ENCODE assay signal across 32 mouse cellular contexts in the genomic region with DNA sequence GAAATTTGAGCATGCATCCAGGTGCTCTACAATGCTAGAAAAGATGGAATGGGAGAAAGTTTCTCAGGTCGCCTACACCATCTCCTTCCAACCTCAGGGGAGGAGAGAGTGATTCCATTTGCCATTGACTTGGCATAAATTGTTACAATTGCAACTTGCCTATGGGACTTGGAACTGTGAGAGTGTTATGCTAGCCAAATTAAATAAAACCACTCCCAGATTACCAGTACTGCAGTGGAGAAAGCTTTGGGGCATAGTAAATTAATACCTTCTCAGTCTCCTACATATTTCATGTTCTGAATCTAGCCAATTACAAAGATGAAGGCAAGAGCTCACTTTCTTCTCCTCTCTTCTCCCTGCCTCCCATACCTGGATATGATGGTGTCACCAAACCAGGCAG.
"Had no signal": no experiment of that assay in that cellular context is flagged by ENCODE, and none has a peak within 500 bp of the region (broad histone marks: within the 10 kb centered on the region; RNA-seq: fewer than 3 reads in every experiment).

No protein-coding gene starts in this region.

- H3K36me3 ChIP-seq: limb, embryonic 10.5 days; limb, embryonic 12.5 days; limb, embryonic 13.5 days; limb, embryonic 15.5 days; liver, embryonic 13.5 days; liver, embryonic 15.5 days; lung, embryonic 15.5 days; midbrain, embryonic 10.5 days; midbrain, embryonic 12.5 days; midbrain, embryonic 13.5 days; midbrain, embryonic 15.5 days; neural tube, embryonic 12.5 days; neural tube, embryonic 13.5 days had no signal

- H3K9me3 ChIP-seq: limb, embryonic 10.5 days; limb, embryonic 12.5 days; limb, embryonic 13.5 days; limb, embryonic 15.5 days; liver, embryonic 13.5 days; liver, embryonic 15.5 days; lung, embryonic 15.5 days; midbrain, embryonic 10.5 days; midbrain, embryonic 12.5 days; midbrain, embryonic 13.5 days; midbrain, embryonic 15.5 days; neural tube, embryonic 12.5 days; neural tube, embryonic 13.5 days had no signal

- H3K27ac ChIP-seq: limb, embryonic 10.5 days; limb, embryonic 12.5 days; limb, embryonic 13.5 days; limb, embryonic 15.5 days; liver, embryonic 13.5 days; liver, embryonic 14.5 days; liver, embryonic 15.5 days; lung, embryonic 15.5 days; macrophage; midbrain, embryonic 10.5 days; midbrain, embryonic 12.5 days; midbrain, embryonic 13.5 days; midbrain, embryonic 15.5 days; neural tube, embryonic 12.5 days; neural tube, embryonic 13.5 days had no signal

- H3K4me2 ChIP-seq: limb, embryonic 12.5 days; limb, embryonic 13.5 days; limb, embryonic 15.5 days; liver, embryonic 11.5 days; liver, embryonic 13.5 days; liver, embryonic 15.5 days; lung, embryonic 14.5 days; lung, embryonic 15.5 days; midbrain, embryonic 11.5 days; midbrain, embryonic 12.5 days; midbrain, embryonic 13.5 days; midbrain, embryonic 15.5 days; neural tube, embryonic 12.5 days; neural tube, embryonic 13.5 days had no signal

- H3K4me1 ChIP-seq: limb, embryonic 10.5 days; limb, embryonic 12.5 days; limb, embryonic 13.5 days; limb, embryonic 15.5 days; liver, embryonic 13.5 days; liver, embryonic 15.5 days; lung, embryonic 15.5 days; megakaryocyte, embryonic 14.5 days; midbrain, embryonic 10.5 days; midbrain, embryonic 12.5 days; midbrain, embryonic 13.5 days; midbrain, embryonic 15.5 days; neural tube, embryonic 12.5 days; neural tube, embryonic 13.5 days had no signal

- H3K27me3 ChIP-seq: limb, embryonic 12.5 days; limb, embryonic 13.5 days; limb, embryonic 15.5 days; liver, embryonic 13.5 days; liver, embryonic 15.5 days; lung, embryonic 15.5 days; megakaryocyte, embryonic 14.5 days; midbrain, embryonic 12.5 days; midbrain, embryonic 13.5 days; midbrain, embryonic 15.5 days; neural tube, embryonic 12.5 days; neural tube, embryonic 13.5 days had no signal

- H3K9ac ChIP-seq: limb, embryonic 12.5 days; limb, embryonic 13.5 days; limb, embryonic 15.5 days; liver, embryonic 13.5 days; liver, embryonic 14.5 days; liver, embryonic 15.5 days; liver, postnatal 0 days; lung, embryonic 14.5 days; lung, embryonic 15.5 days; midbrain, embryonic 12.5 days; midbrain, embryonic 13.5 days; midbrain, embryonic 15.5 days; neural tube, embryonic 12.5 days; neural tube, embryonic 13.5 days had no signal

- ATAC-seq: liver, postnatal 0 days; lung, postnatal 0 days; midbrain, embryonic 13.5 days; midbrain, embryonic 15.5 days; midbrain, embryonic 16.5 days had no signal

- H3K4me3 ChIP-seq: limb, embryonic 10.5 days; limb, embryonic 12.5 days; limb, embryonic 13.5 days; limb, embryonic 15.5 days; liver, embryonic 13.5 days; liver, embryonic 15.5 days; lung, embryonic 15.5 days; megakaryocyte, embryonic 14.5 days; midbrain, embryonic 10.5 days; midbrain, embryonic 12.5 days; midbrain, embryonic 13.5 days; midbrain, embryonic 15.5 days; myocyte; neural tube, embryonic 12.5 days; neural tube, embryonic 13.5 days had no signal

- DNase-seq: left cerebral cortex, postnatal 4 days; liver; liver, embryonic 13.5 days; liver, postnatal 0 days; lung, adult 18-20 months; lung, adult 2 months; lung, embryonic 14.5 days; lung, postnatal 10 days; lung, postnatal 14 days; lung, postnatal 36 days; lung, postnatal 4 days; midbrain, embryonic 14.5 days had no signal
